Mouse (Mus musculus): Measurements from ENCODE around the gene H2afy. TPM values are rescaled to one million over a fixed set of nuclear protein-coding genes. Genes with fewer than 3 reads are reported as not detected.

Gene H2afy
- polyA plus RNA-seq, 1 experiment = 316 TPM

GRCm38 (mm10) chr13:56054089-56054488 lies 82.1 kb downstream of the H2afy start:
- H3K27me3 ChIP-seq (ENCODE audit: control insufficient read depth, insufficient read depth, low read length) = no peaks in the 10 kb centered on the region
- WGBS = 92% methylated on average over 6 of the region's 6 CpGs
- H3K4me1 ChIP-seq (replicated peaks; ENCODE audit: control insufficient read depth, insufficient read depth, low read length) = no peaks in the 10 kb centered on the region
- no peaks in the 10 kb centered on the region for H3K36me3 ChIP-seq (ENCODE audit: control insufficient read depth, insufficient read depth, low read length)
- no peak for DNase-seq
- TF ChIP-seq CTCF (IDR thresholded peaks at IDR 0.05; ENCODE audit: borderline replicate concordance, control insufficient read depth, extremely low read depth, insufficient read depth, low read length, poor library complexity) = no peak
- TF ChIP-seq POLR2A (IDR thresholded peaks at IDR 0.05; ENCODE audit: control insufficient read depth, extremely low read depth, insufficient read depth, low read length, poor library complexity) = no peak
- H3K27ac ChIP-seq (ENCODE audit: control insufficient read depth, insufficient read depth, low read length) = no peak overlapping the region
- no peak overlapping the region for H3K4me3 ChIP-seq (ENCODE audit: control insufficient read depth, insufficient read depth, low read length)

DNA sequence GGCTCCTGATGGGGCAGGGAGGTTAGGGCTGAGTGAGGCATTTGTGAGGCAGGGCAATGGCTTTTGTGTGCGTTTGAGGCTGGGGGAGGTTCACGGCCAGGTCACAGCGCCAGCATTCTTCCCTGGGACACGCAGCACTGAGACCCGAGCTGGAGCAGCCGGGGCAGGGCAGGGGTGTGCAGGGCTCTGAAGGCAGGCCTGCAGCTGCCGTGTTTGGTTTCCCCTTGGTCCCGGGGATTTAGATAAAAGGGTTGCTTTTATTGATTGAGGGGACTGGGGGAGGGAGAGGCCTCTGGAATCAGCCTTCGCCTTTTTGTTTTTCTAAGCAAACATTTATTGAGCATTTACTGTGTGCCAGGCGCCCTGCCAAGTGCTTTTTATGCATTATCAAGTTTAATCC lies 83.4 kb downstream of the H2afy start:
- TF ChIP-seq POLR2A (IDR thresholded peaks at IDR 0.05; ENCODE audit: control insufficient read depth, extremely low read depth, insufficient read depth, low read length, poor library complexity) = no peak
- no peak for TF ChIP-seq CTCF (IDR thresholded peaks at IDR 0.05; ENCODE audit: borderline replicate concordance, control insufficient read depth, extremely low read depth, insufficient read depth, low read length, poor library complexity)
- Histone ChIP-seq H3K4me1 (replicated peaks; ENCODE audit: control insufficient read depth, insufficient read depth, low read length) (no peaks in the 10 kb centered on the region), H3K27ac (ENCODE audit: control insufficient read depth, insufficient read depth, low read length) (no peak overlapping the region; the same call in 1 of the 2 replicates), H3K4me3 (ENCODE audit: control insufficient read depth, insufficient read depth, low read length) (no peak overlapping the region), H3K36me3 (ENCODE audit: control insufficient read depth, insufficient read depth, low read length) (no peaks in the 10 kb centered on the region), H3K27me3 (ENCODE audit: control insufficient read depth, insufficient read depth, low read length) (no peaks in the 10 kb centered on the region)
- no peak for DNase-seq
- WGBS = 78% methylated on average over 10 of the region's 10 CpGs

- Histone ChIP-seq H3K4me1 (replicated peaks; ENCODE audit: control insufficient read depth, insufficient read depth, low read length) (no peaks in the 10 kb centered on the region), H3K27me3 (ENCODE audit: control insufficient read depth, insufficient read depth, low read length) (no peaks in the 10 kb centered on the region), H3K27ac (ENCODE audit: control insufficient read depth, insufficient read depth, low read length) (no peak overlapping the region), H3K4me3 (ENCODE audit: control insufficient read depth, insufficient read depth, low read length) (no peak overlapping the region), H3K36me3 (ENCODE audit: control insufficient read depth, insufficient read depth, low read length) (no peaks in the 10 kb centered on the region)
- WGBS = 77% methylated on average over 6 of the region's 6 CpGs
- TF ChIP-seq POLR2A (IDR thresholded peaks at IDR 0.05; ENCODE audit: control insufficient read depth, extremely low read depth, insufficient read depth, low read length, poor library complexity) = no peak
- no peak for TF ChIP-seq CTCF (IDR thresholded peaks at IDR 0.05; ENCODE audit: borderline replicate concordance, control insufficient read depth, extremely low read depth, insufficient read depth, low read length, poor library complexity)
- DNase-seq = no peak
Measured at GRCm38 (mm10) chr13:56050246-56050645, 85.9 kb downstream of the H2afy start.

GRCm38 (mm10) chr13:56042221-56042620 lies 93.9 kb downstream of the H2afy start:
- TF ChIP-seq CTCF (IDR thresholded peaks at IDR 0.05; ENCODE audit: borderline replicate concordance, control insufficient read depth, extremely low read depth, insufficient read depth, low read length, poor library complexity) (no peak), POLR2A (IDR thresholded peaks at IDR 0.05; ENCODE audit: control insufficient read depth, extremely low read depth, insufficient read depth, low read length, poor library complexity) (no peak)
- Histone ChIP-seq H3K27ac (ENCODE audit: control insufficient read depth, insufficient read depth, low read length) (no peak overlapping the region), H3K36me3 (ENCODE audit: control insufficient read depth, insufficient read depth, low read length) (no peaks in the 10 kb centered on the region), H3K4me1 (replicated peaks; ENCODE audit: control insufficient read depth, insufficient read depth, low read length) (no peaks in the 10 kb centered on the region), H3K27me3 (ENCODE audit: control insufficient read depth, insufficient read depth, low read length) (no peaks in the 10 kb centered on the region), H3K4me3 (ENCODE audit: control insufficient read depth, insufficient read depth, low read length) (no peak overlapping the region)
- DNase-seq = no peak
- 91% methylated on average over 3 of the region's 3 CpGs for WGBS

DNA sequence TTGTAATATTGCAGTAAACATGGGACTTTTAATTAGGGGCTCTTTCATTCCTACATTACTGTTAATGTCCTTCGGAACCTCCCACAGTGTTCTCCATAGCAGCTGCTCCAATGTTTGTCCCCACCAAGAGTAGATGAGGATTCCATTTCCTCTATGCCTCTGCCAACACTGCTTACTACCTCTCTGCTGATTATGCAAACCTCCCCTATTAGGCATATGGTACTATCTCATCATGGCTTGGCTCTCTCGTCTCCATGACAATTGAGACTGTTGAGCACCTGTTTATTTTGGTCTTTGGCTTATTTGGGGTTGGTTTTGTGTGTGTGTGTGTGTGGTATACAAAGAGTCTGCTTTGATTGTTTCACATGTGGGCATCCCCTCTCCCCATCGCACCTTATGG lies 95.5 kb downstream of the H2afy start:
- no peaks in the 10 kb centered on the region for H3K27me3 ChIP-seq (ENCODE audit: control insufficient read depth, insufficient read depth, low read length)
- no peaks in the 10 kb centered on the region for H3K4me1 ChIP-seq (replicated peaks; ENCODE audit: control insufficient read depth, insufficient read depth, low read length)
- no peak overlapping the region for H3K27ac ChIP-seq (ENCODE audit: control insufficient read depth, insufficient read depth, low read length)
- WGBS = 91% methylated on average over 3 of the region's 3 CpGs
- no peaks in the 10 kb centered on the region for H3K36me3 ChIP-seq (ENCODE audit: control insufficient read depth, insufficient read depth, low read length)
- TF ChIP-seq POLR2A (IDR thresholded peaks at IDR 0.05; ENCODE audit: control insufficient read depth, extremely low read depth, insufficient read depth, low read length, poor library complexity) = no peak
- TF ChIP-seq CTCF (IDR thresholded peaks at IDR 0.05; ENCODE audit: borderline replicate concordance, control insufficient read depth, extremely low read depth, insufficient read depth, low read length, poor library complexity) = no peak
- DNase-seq = no peak
- H3K4me3 ChIP-seq (ENCODE audit: control insufficient read depth, insufficient read depth, low read length) = no peak overlapping the region

DNA sequence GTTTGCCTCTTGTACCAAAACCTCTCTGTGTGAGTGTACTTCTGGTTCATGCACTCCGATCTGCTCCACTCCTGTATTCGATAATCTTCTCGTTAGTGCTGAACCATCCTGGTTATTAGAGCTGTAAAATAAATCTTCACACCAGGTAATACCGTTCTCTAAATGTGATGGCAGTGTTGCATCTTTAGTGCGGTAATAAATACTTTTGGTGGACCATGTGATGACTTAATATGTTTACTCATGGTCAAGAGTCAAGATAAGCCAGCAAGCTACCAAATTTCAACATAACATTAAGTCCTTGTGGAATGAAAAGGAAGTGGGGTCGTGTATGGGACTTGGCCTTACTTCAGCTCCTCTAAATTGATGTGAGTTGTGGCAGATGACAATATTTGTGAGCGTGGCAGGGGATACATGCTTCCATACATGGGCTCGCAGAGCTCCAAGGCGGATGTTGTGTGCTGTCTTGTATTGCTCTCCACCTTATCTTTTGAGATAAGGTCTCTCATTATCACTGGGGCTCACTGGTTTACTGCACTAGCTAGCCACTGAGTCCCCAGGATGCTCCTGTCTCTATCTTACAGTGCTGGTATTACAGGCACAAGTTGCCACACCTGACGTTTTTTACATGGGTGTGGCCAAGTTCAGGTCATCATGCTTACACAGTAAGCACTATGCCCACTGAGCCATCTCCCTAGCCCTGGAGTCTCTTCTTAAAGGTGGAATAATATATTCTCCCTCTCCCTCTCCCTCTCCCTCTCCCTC lies 96.4 kb downstream of the H2afy start:
- Histone ChIP-seq H3K4me3 (ENCODE audit: control insufficient read depth, insufficient read depth, low read length) (no peak overlapping the region), H3K27ac (ENCODE audit: control insufficient read depth, insufficient read depth, low read length) (no peak overlapping the region), H3K36me3 (ENCODE audit: control insufficient read depth, insufficient read depth, low read length) (no peaks in the 10 kb centered on the region), H3K4me1 (replicated peaks; ENCODE audit: control insufficient read depth, insufficient read depth, low read length) (no peaks in the 10 kb centered on the region), H3K27me3 (ENCODE audit: control insufficient read depth, insufficient read depth, low read length) (no peaks in the 10 kb centered on the region)
- WGBS = 73% methylated on average over 10 of the region's 10 CpGs
- TF ChIP-seq CTCF (IDR thresholded peaks at IDR 0.05; ENCODE audit: borderline replicate concordance, control insufficient read depth, extremely low read depth, insufficient read depth, low read length, poor library complexity) (no peak), POLR2A (IDR thresholded peaks at IDR 0.05; ENCODE audit: control insufficient read depth, extremely low read depth, insufficient read depth, low read length, poor library complexity) (no peak)
- no peak for DNase-seq

Measured in thymus, adult 2 months (tissue).